Mouse (Mus musculus): ENCODE data around the gene Map7. TPM values are rescaled to one million over a fixed set of nuclear protein-coding genes. Genes with fewer than 3 reads are reported as not detected.

Gene Map7
- polyA plus RNA-seq, 1 experiment: 3.6 TPM

DNA sequence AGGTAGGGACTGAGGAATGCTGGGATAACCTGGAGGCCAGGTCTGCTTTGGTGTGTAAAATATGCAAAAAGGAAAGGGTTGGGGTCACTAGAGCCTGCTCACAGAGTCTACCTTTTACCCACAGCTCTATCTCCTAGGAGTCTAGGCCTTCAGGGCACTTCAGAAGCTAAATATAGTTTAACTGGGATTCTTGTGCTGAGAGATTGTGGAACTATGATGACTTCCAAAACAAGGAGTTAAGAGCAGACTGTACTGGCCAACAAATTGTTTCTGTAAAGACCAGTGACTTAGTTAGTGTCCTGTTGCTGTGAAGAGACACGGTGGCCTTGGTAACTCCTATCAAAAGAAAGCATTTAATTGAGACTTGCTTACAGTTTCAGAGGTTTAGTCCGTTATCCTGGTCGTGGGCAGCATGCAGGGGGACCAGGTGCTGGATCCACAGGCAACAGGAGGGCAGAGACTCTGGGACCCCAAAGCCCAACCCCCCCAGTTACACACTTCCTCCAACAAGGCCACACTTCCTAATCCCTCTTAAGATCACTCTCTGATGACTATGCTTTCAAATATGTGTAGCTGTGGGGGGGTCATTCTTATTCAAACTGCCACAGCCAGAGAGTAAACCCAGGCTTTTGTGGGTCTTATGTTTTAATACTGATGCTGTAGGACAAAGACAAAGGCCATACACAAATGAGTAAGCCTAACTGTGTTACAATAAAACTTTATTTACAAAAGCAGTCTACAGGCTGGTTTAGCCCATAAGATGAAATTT, 150.1 kb downstream of the Map7 start:
- Histone ChIP-seq H3K4me3 (ENCODE audit: insufficient read depth, low read depth, low read length) (no peak overlapping the region), H3K27ac (replicated peaks; ENCODE audit: low read depth, low read length) (no peak overlapping the region), H3K4me1 (ENCODE audit: control insufficient read depth, insufficient read depth, insufficient read length, low read length) (no peaks in the 10 kb centered on the region)

DNA sequence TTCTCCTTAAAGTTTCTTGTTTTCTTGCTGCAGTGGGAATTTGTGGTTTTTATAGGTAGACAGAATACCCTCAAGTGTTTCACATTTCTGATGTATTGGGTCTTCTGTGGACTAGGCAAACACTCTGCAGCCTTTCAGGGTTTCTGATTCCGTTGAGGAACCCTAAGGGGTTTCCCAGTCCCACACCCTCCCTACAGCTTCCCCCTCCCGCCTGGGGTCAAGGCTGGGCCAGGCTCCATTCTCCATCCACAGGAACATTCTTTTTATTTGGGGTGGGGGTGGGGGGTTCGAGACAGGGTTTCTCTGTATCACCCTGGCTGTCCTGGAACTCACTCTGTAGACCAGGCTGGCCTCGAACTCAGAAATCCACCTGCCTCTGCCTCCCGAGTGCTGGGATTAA, 150.8 kb downstream of the Map7 start:
- no peak overlapping the region for H3K4me3 ChIP-seq (ENCODE audit: insufficient read depth, low read depth, low read length)
- no peak overlapping the region for H3K27ac ChIP-seq (replicated peaks; ENCODE audit: low read depth, low read length)
- H3K4me1 ChIP-seq (ENCODE audit: control insufficient read depth, insufficient read depth, insufficient read length, low read length): no peaks in the 10 kb centered on the region

DNA sequence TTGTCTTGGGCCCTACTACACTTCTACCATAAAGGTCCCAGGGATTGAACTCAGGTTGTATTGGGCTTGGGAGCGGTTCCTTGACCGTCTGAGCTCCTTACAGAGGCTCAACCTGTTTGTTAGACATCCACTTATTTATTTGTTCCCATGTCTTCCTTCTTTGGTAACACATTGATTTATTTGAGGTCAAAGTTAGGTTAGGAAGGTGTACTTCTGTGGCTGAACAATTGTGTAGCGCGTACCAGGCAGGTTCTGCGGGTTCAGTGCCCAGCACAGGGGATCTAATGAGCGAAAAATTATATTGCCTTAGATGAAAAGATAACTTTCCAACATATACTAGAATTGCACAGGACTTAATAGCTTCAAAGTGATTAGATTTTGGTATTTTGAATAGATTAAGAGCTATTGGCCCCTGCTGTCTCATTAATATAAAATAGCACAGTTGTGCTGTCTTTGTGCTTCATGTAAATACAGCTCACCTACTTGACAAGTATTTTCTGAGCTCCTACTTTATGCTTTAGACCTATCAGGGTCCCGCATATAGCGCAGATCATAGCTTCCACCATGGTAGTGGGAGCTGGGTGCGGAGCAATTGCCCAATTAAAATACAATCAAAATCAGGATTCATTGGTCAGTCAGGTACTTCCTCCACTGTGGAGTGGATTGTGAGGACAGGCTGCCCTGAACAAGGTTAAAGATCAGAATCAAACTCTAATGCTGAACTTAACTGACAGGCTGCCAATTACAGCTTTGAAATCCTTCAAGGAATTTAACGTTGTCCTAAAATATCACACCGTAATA, 162.9 kb downstream of the Map7 start:
- Histone ChIP-seq H3K27ac (replicated peaks; ENCODE audit: low read depth, low read length) (peak overlapping the region; percentile 99), H3K4me3 (ENCODE audit: insufficient read depth, low read depth, low read length) (peak overlapping the region; percentile 80), H3K4me1 (ENCODE audit: control insufficient read depth, insufficient read depth, insufficient read length, low read length) (peaks cover 2% of the 10 kb centered on the region; the same call in 1 of the 2 replicates)

DNA sequence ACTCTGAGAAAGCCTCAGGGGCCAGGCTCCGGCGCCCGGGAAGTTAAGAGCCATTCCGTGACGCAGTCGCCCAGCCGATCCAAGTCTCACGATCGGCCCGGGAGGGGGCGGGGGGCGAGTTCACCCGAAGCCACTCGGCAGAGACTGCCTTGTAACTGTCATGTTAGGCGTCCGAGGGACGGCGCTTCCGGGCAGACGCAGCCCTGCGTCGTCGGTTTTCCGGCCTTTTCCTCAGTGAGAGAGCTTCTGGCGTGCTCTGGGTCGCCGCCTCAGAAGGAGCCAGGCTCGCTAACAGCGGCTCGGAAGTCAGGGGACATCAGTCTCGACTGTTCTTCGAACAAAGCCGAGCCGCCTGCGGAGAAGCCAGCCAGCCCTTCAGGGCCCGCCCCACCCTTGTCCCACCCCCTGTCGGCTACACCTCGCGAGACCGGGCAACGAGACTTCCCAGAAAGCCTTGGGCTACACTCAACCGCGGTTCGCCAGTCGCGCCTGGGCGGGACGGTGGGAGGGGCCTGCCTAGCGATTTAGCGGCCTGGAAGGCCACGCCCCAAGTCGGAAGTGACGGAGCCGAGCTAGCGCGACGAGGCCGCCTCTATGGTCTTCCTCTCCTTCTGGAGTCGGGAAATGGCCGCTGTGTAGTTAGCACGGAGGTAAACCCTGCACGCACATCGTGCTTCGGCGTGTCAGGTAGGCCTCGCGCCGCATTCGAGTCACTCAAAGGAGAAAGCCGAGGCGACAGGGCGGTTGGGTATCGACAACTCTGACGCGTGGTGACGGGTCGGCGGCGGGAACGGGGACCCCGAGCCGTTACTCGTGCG, 163.9 kb downstream of the Map7 start, which contains the start of gene Bclaf1:
Gene Bclaf1 (plus strand): TSS at position 552 of the 818 bp plus-strand sequence.
- Histone ChIP-seq H3K27ac (replicated peaks; ENCODE audit: low read depth, low read length) (peak within 1 kb of the TSS; percentile 99), H3K4me3 (ENCODE audit: insufficient read depth, low read depth, low read length) (peak within 1 kb of the TSS; percentile 87), H3K4me1 (ENCODE audit: control insufficient read depth, insufficient read depth, insufficient read length, low read length) (peaks cover 2% of the 10 kb centered on the region; the same call in 1 of the 2 replicates)

DNA sequence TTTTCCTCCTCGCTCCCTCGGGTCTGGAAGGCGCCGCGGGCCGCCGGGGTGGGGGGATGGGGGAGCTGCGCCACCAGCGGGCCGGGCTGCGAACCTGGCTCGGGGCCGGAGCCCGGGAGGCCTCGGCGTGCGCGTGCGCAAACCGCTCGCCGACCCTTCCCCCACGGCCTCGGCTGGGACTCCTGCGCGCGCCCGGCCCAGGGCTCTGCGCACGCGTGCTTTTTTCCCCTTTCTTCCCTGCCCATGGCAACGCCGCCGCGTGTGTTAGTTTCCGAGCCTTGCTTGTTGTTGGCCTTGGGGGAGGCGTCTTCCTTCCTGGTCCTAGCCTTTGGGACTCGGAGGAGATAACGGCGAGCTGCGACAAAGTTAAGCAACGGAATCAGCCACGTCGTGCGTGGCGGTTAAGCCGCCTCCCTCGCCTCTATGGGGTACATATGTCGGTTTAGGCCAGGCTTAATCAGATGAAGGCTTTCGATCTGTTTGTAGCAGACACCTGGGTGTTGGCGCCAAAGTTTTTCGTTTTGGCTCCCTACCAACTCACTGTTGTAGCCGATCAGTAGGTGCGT, 164.5 kb downstream of the Map7 start:
- H3K4me3 ChIP-seq (ENCODE audit: insufficient read depth, low read depth, low read length): peak overlapping the region; percentile 87
- H3K27ac ChIP-seq (replicated peaks; ENCODE audit: low read depth, low read length): peak overlapping the region; percentile 98
- H3K4me1 ChIP-seq (ENCODE audit: control insufficient read depth, insufficient read depth, insufficient read length, low read length): peaks cover 5% of the 10 kb centered on the region; the same call in 1 of the 2 replicates

DNA sequence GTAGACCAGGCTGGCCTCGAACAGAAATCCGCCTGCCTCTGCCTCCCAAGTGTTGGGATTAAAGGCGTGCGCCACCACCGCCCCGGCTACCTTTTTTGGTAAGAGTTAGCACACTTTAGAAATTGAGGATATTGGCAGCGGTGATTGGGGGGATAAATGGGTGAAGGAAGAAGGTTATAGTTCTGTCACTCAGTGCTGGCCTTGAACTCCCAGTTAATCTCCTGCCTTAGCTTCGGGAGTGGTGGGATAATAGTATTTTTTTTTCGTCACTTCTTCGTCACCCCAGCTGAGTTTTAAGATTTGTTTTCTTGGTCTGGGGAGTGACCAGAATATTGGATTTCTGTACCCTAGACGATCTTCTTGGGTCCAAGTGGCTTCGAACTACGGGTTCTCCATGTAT, 165.2 kb downstream of the Map7 start:
- peak overlapping the region; percentile 87 for H3K4me3 ChIP-seq (ENCODE audit: insufficient read depth, low read depth, low read length)
- H3K4me1 ChIP-seq (ENCODE audit: control insufficient read depth, insufficient read depth, insufficient read length, low read length): peaks cover 5% of the 10 kb centered on the region
- H3K27ac ChIP-seq (replicated peaks; ENCODE audit: low read depth, low read length): peak overlapping the region; percentile 98; the same call in 1 of the 2 replicates

DNA sequence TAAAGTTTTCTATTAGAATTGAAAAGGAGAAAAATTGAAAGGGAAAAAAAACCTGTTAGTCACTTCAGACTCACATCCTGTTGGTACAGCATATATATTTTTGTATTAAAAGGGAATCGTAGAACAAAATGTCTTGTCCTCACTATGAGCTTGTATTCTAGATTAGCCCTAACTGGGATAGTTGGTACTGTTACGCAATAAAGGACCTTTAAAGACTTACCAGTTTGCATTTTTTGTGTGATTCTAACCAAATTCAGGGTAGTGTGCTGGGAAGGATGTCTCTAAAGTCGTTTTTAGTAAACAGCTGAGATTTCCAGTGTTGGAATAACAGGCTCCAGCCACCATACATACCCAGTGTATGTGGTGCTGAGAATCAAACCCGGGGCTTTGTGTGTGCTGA, 165.7 kb downstream of the Map7 start:
- Histone ChIP-seq H3K4me1 (ENCODE audit: control insufficient read depth, insufficient read depth, insufficient read length, low read length) (peaks cover 5% of the 10 kb centered on the region), H3K4me3 (ENCODE audit: insufficient read depth, low read depth, low read length) (no peak overlapping the region), H3K27ac (replicated peaks; ENCODE audit: low read depth, low read length) (no peak overlapping the region)

DNA sequence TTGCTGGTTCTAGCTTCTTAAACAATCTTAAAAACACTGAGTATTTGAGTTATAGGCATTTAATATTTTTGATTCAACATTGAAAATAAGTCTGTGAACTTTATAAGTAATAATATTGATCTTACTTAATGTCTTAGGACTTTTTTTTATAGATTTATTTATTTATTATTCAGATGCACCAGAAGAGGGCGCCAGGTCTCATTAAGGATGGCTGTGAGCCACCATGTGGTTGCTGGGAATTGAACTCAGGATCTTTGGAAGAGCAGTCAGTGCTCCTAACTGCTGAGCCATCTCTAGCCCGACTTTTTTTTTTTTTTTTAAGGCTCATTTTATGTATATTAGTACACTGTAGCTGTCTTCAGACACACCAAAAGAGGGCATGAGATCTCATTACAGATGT, 166.5 kb downstream of the Map7 start:
- Histone ChIP-seq H3K4me3 (ENCODE audit: insufficient read depth, low read depth, low read length) (no peak overlapping the region), H3K27ac (replicated peaks; ENCODE audit: low read depth, low read length) (no peak overlapping the region)

DNA sequence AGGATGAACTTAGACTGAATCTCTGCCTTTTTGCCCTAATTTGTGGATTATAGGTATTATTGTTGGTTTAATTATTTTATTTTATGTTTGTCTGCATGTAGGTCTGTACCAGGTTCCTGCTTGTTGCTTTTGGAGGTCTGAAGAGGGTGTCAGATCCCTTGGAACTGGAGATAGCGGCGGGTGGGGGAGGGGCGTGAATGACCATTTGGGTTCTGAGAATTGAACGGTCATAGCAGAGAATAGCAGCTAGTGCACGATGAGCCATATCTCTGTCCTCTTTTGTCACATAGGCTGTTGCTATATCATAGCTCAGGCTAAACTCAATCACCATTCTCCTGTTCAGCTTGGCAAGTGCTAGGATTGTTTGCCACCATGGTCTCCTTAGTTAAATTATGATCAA, 169.2 kb downstream of the Map7 start:
- H3K27ac ChIP-seq (replicated peaks; ENCODE audit: low read depth, low read length): no peak overlapping the region
- no peak overlapping the region for H3K4me3 ChIP-seq (ENCODE audit: insufficient read depth, low read depth, low read length)
- peaks cover 5% of the 10 kb centered on the region for H3K4me1 ChIP-seq (ENCODE audit: control insufficient read depth, insufficient read depth, insufficient read length, low read length)

More for the DNA sequence above, 166.5 kb downstream of the Map7 start:
- peaks cover 5% of the 10 kb centered on the region for H3K4me1 ChIP-seq (ENCODE audit: control insufficient read depth, insufficient read depth, insufficient read length, low read length)

DNA sequence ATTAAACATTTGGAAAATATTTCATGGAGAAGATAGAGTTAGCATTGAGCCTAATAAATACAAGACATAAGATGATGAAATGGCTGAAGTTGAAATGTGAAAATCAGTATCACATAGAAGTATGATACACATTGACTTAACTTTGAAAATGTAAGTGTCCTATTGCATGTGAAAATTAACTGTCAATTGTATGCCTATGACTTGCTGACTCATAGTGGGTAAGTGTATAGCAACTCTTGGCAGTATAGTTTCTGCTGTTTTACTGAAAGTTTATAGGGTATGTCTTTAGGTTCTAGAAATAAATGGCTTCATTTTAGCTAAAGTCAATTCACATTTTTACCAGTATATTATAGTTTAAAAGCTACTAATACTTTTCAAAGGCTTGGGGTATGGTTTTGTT, 178.0 kb downstream of the Map7 start:
- H3K27ac ChIP-seq (replicated peaks; ENCODE audit: low read depth, low read length): no peak overlapping the region
- H3K4me1 ChIP-seq (ENCODE audit: control insufficient read depth, insufficient read depth, insufficient read length, low read length): no peaks in the 10 kb centered on the region
- no peak overlapping the region for H3K4me3 ChIP-seq (ENCODE audit: insufficient read depth, low read depth, low read length)

Other genes starting within 250 kb of the Map7 start
- 64.0 and 71.4 TPM in 2 replicates for gene Pex7, start 240.8 kb upstream of the Map7 start, polyA plus RNA-seq (2012; ENCODE audit: insufficient read depth, insufficient read length, missing spikeins)
- gene Map3k5, start 214.0 kb upstream of the Map7 start, polyA plus RNA-seq (2012; ENCODE audit: insufficient read depth, insufficient read length, missing spikeins): 10.9 and 13.1 TPM in 2 replicates
- 25.9 and 34.2 TPM in 2 replicates for gene Bclaf1, start 164.0 kb downstream of the Map7 start, polyA plus RNA-seq (2012; ENCODE audit: insufficient read depth, insufficient read length, missing spikeins)
- not detected in 2 replicates for gene Mtfr2, start 199.3 kb downstream of the Map7 start, polyA plus RNA-seq (2012; ENCODE audit: insufficient read depth, insufficient read length, missing spikeins)